Mouse (Mus musculus) heart, postnatal 25 days (tissue): ENCODE measurements around the gene Nckap5. TPM values are rescaled to one million over a fixed set of nuclear protein-coding genes. Genes with fewer than 3 reads are reported as not detected.
"Not testable (repeated sequence)": the region's sequence is repeated elsewhere in the genome, so short reads cannot be mapped to it uniquely, and the experiment has no call there.

Experiments
- DNase-seq: peaks from one replicate; pipeline ENCODE4 v3.0.0; 2022; ENCODE audit warnings: low spot score
- intact Hi-C: fragments of 180-260 bp; cut with DNase I; formaldehyde crosslinking; loops from one replicate; pipeline ENCODE4 v1.15.1; 2025
- total RNA-seq, 2 experiments: library from RNA; stranded (reverse); gene quantifications; 2 replicates each; pipeline ENCODE4 v1.2.3; 2021

Gene Nckap5
- 10 to 100 TPM in 1 of 2 experiments, 1 to 10 TPM in 1; 8.5 to 12.7 TPM for total RNA-seq

DNA sequence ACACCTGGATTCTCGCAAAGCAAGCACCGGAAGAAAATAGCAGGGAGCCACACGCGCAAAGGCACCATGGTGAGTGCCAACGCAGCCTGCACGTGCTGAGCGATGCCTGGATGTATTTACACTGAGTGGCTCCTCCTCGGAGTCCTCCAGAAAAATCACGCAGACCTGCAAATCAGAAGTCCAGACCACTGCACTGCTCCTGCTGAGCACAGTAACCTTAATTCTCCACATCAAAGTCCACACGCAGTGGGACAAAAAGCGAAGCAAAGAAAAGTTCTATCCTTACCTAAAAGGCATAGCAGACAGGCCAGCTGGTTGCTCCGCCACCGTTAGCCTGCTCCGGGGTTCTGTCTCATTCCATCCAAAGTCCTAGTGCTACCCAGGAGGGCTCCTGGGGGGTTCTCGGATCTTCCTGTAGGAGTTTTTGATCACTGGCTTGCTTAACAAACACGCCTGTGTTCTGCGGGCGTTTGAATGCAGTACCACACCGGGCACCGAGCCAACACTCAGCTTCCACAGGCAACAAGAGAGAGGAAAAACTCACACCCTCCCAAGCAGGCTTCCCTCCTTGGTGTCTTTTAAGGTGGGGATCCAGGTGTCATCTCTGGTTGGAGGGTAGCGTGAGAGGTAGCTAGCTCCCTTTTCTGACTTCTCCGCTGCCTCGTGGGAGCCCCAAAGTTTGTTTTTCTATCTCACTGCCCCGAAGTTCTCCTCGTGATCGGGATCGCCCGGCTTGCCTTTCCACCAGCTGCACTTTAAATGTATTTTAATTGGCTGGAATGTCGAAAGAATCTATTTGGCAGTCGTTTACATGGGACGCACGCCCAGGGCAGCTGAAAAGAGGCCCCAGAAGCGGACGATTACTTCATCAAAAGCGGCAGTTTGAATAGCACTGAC lies at the start of gene Nckap5:
TSS of gene Nckap5 (minus strand) at position 769 of the 897 bp plus-strand sequence.
- DNase-seq = peak; percentile 46
- intact Hi-C loops = loop anchor here (5.0 kb wide), 1 partner anchor 93 kb away; no protein-coding TSS in a partner anchor

DNA sequence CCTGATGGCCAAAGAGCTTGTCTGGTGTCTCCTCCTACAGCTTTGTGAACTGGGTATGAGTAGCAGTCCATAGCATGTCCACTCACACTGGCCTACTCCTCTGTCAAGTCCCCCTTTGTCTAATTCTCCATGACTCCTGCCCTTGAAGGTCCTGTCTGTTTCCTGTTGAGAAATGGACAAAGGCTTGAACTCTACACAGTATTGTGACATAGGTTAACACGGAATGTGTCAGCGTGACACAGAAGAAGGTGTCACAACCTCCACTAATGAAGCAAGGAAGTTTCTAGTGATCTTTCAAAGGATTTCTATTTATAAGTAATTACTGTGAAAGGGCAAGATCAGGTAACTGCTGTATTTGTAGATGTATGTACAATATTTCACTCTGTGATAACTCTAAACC lies 46.9 kb upstream of the Nckap5 start:
- intact Hi-C loops = no loop called here
- DNase-seq = no peak

DNA sequence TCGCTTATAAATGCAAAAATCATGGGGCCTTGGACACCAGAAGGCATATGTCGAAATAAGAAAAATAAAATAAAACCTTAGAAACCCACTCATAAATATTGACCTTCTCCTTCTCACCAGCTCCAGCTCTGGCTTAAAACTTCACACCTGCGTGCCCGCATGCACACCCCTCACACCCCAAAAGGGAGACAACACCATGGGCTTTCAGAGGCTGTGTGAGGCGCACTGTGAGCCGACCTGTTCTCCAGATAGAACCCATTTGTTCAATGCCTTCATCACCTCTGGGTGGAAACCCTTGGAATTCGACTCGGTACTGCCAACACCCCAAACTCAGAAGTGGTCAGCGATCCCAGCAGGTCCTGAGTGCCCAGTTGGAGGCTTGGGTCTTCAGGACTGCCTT lies 37.8 kb upstream of the Nckap5 start:
- intact Hi-C loops = no loop called here
- DNase-seq = no peak

DNA sequence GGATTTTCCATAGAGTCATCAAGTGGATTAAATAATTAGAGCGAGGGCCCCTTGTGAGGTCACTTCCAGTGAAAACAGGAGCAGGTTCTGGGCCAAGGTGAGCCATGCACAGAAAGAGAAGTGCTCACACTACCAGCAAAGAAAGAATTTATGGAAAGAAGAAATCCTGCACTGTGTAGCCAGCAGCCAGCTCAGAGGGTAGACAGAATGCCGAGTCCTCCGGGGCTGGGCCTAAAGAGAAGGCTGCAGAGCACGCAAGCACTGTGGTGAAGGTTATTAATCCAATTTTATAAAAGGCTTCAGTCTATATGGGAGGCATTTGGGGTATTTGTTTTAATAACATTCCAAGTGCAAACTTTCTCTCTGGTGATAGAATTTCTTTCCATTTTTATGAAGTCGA lies 37.3 kb upstream of the Nckap5 start:
- no peak for DNase-seq
- intact Hi-C loops = no loop called here

DNA sequence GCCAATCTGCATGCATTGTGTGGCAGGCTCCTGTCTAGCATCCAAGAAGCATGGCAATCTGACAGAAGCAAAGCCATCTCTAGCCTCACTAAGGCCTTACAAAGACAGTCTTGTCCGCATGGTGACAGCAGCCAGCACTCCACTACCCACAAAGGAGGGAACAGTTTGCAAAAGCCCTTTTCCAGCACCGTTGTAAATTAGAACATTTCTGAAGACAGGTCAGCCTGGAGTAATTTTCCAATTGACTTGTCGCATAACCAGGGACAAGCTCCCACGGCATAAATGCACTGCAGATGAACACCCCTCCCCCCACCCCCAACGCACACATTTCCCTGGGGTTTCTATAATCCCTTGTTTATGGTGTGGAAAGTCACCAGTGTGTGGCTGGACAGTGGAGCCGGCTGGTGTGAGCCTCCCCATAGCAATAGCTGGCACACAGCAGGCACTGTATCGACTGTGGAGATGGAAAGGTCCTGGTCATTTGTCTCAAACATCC lies 35.0 kb upstream of the Nckap5 start:
- intact Hi-C loops = no loop called here
- no peak for DNase-seq

DNA sequence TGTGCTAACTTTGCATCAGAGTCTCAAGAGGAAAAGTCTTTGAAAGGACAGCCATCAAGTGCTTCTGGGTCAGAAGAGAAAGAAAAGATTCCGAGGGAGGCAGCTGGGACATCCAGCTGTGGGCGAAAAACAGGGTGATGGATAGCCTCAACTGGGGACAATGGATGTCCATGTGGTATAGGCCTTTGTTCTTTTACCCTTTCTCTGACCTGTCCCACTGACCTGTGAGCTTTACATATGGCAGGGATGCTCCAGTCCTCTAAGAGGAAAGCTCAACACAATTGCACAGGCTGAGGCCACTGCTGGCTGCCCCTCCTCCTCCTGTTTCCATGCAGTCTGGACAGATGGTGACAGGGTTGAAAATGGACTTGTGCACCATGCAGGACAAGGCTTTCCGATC lies 31.2 kb upstream of the Nckap5 start:
- DNase-seq = no peak
- intact Hi-C loops = no loop called here

DNA sequence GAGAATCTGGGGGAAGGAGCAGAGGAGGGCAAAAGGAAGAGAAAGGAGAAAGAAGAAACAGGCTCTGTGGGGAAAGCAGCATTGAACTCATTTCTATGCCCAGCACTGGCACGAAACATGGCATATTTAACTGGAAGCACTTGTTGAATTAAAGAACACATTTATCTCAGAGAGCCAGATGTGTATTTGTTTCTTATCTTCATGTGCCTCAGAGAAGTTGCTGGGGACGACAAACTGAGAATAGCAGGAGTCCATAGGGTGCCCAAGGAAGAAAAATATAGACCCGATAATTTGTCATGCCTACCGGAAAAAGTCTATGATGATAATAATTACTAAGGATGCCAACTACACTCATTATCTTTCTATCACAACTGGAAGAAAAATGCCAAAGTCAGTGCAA lies 29.9 kb upstream of the Nckap5 start:
- DNase-seq = no peak
- intact Hi-C loops = no loop called here

DNA sequence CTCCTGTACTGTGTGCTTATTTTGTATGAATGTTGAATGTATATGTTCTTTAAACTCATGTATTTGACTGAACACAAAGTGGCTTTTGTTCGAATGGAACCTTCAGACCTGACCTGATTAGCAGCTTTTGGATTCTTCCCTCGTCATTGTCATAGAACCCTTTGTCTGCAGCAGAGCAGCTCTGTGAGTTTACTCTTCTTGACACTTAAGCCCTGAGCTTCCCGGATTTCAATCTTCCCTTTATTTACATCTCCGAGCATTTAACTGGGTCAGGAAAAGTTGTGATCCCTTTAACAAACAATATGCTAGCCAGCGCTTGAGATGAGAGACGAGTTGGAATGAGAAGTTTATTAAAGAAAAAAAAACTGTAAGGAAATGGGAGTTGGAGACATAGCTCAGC lies 18.9 kb upstream of the Nckap5 start:
- intact Hi-C loops = no loop called here
- DNase-seq = no peak

DNA sequence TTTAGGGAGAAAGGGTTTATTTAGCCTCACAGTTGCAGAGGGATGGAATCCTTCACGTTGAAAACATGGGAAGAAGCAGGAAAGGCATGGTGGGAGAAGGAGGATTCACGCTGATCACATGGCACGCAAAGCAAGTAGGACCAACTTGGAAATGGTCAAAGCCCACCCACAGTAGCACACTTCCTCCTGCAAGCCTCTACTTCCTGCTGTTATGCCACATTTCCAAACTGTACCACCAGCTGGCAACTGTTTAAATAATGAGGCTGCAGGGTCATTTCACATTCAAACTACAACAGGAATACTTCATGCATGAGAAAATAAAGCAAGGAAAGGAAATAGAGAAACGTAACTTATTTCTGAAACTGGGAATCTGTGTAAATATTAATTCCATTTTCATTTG lies 15.7 kb upstream of the Nckap5 start:
- DNase-seq = no peak
- intact Hi-C loops = no loop called here

DNA sequence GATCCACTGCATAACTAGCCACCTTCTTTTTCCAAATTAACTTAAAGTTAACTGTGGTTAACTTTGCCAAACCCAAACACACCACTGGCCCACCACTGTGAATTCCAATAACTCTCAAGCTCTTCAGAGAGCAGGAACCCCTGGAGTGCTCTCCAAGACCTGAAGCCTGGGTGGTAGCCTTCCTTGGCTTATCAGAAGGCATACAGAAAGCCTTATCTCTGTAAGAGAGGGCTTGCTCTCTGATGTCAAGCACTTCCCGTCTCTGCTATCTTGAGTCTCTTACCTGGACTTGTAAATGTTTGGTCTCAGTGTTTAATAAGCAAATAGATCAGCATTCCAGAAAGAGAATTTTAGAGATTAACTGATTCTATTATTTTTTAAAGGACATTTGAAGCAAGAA lies 2.3 kb upstream of the Nckap5 start:
- DNase-seq = no peak
- intact Hi-C loops = loop anchor here (5.0 kb wide), 1 partner anchor 96 kb away; no protein-coding TSS in a partner anchor

DNA sequence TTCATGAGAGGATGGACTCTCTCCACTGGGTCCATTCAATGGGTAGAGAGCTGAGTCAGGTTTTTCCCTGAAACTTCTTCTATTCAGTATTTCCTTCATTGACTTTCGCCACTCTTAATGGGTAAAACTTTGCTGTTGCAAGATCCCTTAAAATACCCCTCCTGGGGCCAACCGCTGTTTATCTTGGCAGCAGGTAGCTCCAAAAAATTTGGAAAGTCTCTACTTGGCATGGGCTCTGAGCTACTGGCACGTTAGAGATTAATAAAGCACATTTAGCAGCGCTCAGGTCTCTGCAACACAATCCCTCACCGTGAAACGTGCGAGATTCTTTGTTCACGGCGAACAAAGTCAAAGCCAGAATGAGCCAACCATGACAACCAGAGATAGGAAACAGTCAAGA lies 1.6 kb downstream of the Nckap5 start:
- intact Hi-C loops = no loop called here
- DNase-seq = no peak

DNA sequence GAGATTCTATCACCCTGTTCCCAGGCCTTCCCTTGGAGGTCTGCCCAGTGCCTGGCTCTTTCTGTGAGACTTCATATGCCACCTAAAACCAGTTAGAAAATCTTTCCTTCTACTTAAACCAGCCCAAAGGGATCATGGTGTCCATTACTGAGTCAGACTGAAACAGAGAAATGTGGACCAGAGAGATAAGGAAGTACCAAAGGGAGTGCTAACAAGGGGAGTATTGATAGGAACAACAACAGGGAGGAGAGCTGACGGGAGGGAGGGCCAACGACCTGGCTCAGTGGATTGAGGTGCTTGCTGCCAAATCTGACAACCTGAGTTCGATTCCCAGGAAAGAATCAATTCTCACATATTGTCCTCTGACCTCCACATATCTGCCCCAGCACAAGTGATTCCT lies 5.8 kb downstream of the Nckap5 start:
- DNase-seq = no peak
- intact Hi-C loops = no loop called here

DNA sequence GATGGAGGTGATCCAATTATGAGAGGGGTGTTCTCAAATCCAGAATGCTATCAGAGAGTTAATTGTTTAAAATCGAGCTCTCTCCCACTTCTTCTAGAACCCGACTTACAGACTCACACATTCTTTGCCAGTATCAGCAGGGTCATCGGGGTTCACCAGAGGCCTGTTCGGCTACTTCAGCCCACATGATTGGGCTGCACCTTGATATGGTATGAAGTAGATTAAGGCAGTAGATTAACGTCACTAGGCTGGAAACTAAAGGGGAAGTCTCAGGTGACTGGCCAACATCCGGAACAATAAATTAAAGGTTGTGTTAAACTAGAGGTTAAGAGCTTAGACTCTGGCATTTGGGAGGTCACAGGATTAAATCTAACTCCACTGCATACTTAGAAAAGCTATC lies 8.4 kb downstream of the Nckap5 start:
- intact Hi-C loops = no loop called here
- no peak for DNase-seq

DNA sequence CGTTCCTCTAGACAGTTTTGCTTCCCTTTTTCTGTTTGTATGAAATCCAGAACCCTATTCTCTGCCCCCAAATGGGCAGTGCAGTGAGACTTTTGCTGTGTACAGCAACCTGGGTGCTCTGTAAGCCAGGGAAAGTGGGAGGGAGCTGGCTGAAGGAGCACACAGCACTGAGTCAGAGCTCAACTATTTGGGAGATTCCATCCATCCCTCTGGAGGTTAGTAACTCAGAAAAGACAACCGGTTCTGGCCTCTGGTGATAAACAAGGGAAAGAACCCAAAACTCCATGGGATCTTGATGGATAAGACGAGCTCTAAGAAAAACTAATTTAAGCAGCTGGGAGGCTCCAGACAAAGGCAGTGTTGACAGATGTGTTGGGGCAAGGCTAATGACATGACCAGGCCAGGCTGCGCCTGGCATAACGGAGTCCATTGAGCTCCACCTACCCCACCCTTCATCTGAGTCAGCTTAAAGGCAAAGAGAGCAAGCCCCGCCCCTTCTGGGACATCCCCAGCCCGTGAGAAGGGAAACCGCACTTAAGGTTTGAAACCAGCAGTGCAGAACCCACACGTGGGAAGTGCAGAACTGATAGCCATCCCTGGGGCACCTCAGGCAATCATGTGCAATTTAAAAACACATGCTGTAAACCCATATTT lies 13.1 kb downstream of the Nckap5 start:
- intact Hi-C loops = loop anchor here (5.0 kb wide), 1 partner anchor 80 kb away; no protein-coding TSS in a partner anchor
- DNase-seq = no peak

DNA sequence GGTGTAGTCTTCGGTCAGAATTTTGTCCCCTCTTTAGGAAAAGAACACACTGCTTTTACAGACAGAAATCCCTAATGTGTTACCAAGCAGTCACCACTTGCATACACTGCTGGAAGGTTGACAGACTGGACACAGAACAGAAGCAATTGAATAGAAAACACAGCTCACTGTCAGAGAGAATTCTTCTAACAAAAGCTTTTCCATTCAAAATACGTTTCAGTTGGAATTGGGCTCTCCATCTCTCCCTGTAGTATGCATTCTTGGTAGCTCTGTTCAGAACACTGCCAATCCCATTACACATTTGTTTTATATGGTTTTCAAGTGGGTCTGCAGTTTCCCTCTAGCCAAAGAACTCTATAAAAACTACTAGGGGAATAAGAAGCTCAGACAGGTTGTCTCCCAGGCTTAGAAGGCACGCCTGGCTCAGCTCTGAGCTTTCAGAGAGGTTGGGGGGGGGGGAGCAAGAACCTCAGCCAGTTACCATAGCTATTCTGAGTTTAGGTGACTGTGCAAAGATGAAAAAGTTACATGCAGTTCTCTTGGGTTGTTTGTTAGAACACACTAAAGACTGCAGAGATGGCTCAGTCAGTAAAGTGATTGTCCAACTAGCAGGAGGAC lies 23.5 kb downstream of the Nckap5 start:
- DNase-seq = no peak
- intact Hi-C loops = loop anchor here (10.0 kb wide), 1 partner anchor 118 kb away; no protein-coding TSS in a partner anchor

DNA sequence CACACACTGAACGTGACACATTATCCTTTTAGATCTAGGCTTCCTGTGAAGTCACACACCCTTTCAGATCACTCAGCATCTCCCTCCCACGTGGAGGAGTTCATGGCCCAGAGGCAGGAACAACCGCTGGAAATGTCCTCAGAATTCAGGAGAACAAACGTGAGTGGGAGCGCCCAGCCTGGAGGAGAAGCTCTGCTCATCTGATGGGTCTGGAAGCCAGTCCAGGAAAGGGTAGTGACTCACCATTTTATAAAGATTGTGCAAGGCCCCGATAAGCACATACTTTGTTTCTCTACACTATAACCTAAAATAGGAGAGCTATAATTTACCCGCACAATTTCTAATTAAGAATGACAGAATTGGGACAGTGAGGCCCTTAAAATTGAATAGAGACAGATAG lies 24.1 kb downstream of the Nckap5 start:
- no peak for DNase-seq
- intact Hi-C loops = loop anchor here (10.0 kb wide), 1 partner anchor 118 kb away; no protein-coding TSS in a partner anchor

DNA sequence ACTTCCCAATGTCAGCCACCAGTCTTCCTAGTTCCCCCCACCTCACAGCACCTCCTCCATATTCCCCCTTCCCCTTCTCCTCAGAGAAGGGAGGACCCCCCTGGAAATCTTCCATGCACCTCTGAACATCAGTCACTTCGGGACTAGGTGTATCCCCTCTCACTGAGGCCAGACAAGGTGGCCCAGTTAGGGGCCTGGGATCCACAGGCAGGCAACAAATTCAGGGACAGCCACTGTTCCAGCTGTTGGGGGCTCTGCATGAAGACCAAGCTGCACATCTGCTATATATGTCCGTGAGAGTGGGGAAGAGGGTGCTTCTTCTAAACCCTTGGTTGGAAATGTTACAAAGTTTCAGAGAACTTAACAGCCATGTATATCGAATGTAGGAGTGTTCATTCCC lies 28.2 kb downstream of the Nckap5 start:
- no peak for DNase-seq
- intact Hi-C loops = loop anchor here (10.0 kb wide), 1 partner anchor 122 kb away; no protein-coding TSS in a partner anchor

DNA sequence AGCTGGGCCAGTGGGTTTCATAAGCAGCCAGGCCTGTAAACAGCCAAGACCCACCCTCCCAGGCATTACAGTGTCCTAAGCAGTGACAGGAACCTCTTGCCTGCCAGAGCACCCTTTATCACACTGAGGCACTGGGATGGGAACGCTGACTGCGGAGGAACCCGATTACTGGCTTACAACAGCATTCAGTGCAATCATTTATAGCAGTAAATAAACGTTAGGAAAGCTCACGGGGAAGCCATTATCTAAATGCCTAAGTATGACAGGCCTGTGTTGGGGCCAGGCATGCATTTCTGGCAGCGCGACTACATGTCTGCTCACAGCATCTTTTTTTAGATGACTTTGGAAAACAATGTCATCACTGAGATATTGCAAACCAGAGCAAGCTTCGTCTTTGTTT lies 28.9 kb downstream of the Nckap5 start:
- DNase-seq = no peak
- intact Hi-C loops = loop anchor here (10.0 kb wide), 1 partner anchor 123 kb away; no protein-coding TSS in a partner anchor

DNA sequence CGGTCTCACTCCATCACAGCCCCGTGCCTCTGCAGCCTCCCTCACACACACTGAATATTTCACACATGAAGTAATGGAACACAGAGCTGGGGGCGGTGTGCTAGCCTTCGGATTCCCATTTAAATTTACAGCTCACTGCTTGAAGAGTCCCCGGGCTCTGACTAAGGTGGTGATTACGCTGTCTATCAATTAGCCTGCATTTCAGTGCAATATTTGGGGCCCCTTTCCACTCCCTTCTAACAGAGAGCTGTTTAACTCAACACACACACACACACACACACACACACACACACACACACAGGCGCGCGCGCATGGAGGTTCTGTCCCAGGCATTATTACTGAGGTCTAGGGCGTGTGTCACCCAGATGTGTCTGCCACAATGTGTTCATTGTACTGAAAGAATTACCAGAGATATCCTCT lies 31.2 kb downstream of the Nckap5 start:
- intact Hi-C loops = no loop called here
- DNase-seq = no peak

DNA sequence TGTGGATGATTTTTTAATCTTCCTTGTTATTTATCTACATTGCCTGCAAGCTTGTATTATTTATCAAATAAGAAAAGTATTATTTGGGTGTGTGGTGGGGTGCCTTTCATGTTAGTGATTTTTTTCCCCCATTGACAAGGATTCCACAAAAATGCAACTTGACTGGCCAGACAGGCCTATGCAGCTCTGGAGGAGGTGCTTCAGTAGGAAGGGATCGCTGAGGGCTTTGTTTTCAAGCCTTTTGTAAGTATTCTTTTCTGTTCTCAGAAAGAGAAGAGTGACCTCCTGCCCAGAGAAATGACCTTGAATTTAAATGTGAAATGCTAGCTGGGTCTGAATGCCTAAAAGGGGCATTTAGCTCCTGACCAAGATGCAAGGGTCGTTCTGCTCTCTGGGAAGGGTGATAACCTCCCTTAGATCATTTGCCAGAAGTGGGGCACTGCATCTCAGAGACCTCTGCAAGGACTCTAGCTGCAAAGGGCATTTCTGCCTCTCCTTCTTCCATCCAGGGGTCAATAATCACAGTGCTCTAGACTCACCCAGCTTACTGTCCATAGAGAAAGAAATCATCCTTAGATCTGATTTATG lies 50.2 kb downstream of the Nckap5 start:
- DNase-seq, intact Hi-C loops: not testable (repeated sequence)
